Mouse (Mus musculus) hindbrain, embryonic 11.5 days (tissue): Measurements from ENCODE around the gene Tmem8. TPM values are rescaled to one million over a fixed set of nuclear protein-coding genes. Genes with fewer than 3 reads are reported as not detected.
A peak's percentile ranks its signal among the peaks of the same experiment; 100 is the strongest.
"Not testable (repeated sequence)": the region's sequence is repeated elsewhere in the genome, so short reads cannot be mapped to it uniquely, and the experiment has no call there.

Source experiments
- ATAC-seq: fragments of 200-750 bp; cut with Nextera tagmentation; 2 replicates; pipeline ENCODE4 v1.8.0; 2017; ENCODE audit warnings: mild to moderate bottlenecking, moderate TSS enrichment, moderate library complexity; ENCODE audit not compliant: low FRiP score
- DNase-seq: peaks from one replicate; pipeline ENCODE4 v3.0.0-alpha.2; 2015; ENCODE audit warnings: low spot score
- H3K27ac ChIP-seq: fragments of 300-500 bp; sonication (generic); 2 replicates; pipeline ENCODE4 v1.5.1; 2014; ENCODE audit warnings: mild to moderate bottlenecking, low read depth, low read length
- H3K27me3 ChIP-seq: fragments of 300-500 bp; sonication (generic); 2 replicates; pipeline ENCODE4 v1.6.1; 2014; ENCODE audit warnings: mild to moderate bottlenecking, low read length, moderate library complexity, mixed read lengths; ENCODE audit not compliant: control insufficient read depth, insufficient read depth
- H3K36me3 ChIP-seq: fragments of 300-500 bp; sonication (generic); 2 replicates; pipeline ENCODE4 v1.6.1; 2014; ENCODE audit warnings: mild to moderate bottlenecking, low read length, moderate library complexity, mixed read lengths; ENCODE audit not compliant: control insufficient read depth, insufficient read depth
- H3K4me1 ChIP-seq: fragments of 300-500 bp; sonication (generic); replicated peaks from 2 replicates; pipeline ENCODE4 v1.6.1; 2014; ENCODE audit warnings: low read length, mixed read lengths; ENCODE audit not compliant: control insufficient read depth, insufficient read depth
- H3K4me2 ChIP-seq: fragments of 300-500 bp; sonication (generic); replicated peaks from 2 replicates; pipeline ENCODE4 v1.6.1; 2014; ENCODE audit warnings: mild to moderate bottlenecking, low read depth, low read length
- H3K4me3 ChIP-seq: fragments of 300-500 bp; sonication (generic); 2 replicates; pipeline ENCODE4 v1.5.1; 2014; ENCODE audit warnings: low read depth, low read length
- H3K9ac ChIP-seq: fragments of 300-500 bp; sonication (generic); 2 replicates; pipeline ENCODE4 v1.6.1; 2014; ENCODE audit warnings: low read depth, low read length
- H3K9me3 ChIP-seq: fragments of 300-500 bp; sonication (generic); 2 replicates; pipeline ENCODE4 v1.6.1; 2016; ENCODE audit warnings: low read length; ENCODE audit not compliant: control insufficient read depth
- WGBS: fragments of 180-500 bp; shearing (Covaris S2); extraction: QIAGEN DNeasy Blood & Tissue Kit; methylation state at CpG from one replicate; pipeline ENCODE4 v1.1.7; 2014; 5-methylcytosine and 5-hydroxymethylcytosine counted together
- polyA plus RNA-seq: library from polyadenylated mRNA; unstranded; fragments of >200 nt; fragmentation: Nextera tagmentation; extraction: Ambion mirVana; gene quantifications from 2 replicates; pipeline ENCODE4 v1.2.1, GENCODE M21; 2014

Tmem8 gene
- polyA plus RNA-seq, 1 experiment from 2014 or later: 1.1 TPM

- H3K4me3 ChIP-seq: no peak overlapping the region
- H3K9me3 ChIP-seq: no peaks in the 10 kb centered on the region
- no peaks in the 10 kb centered on the region for H3K36me3 ChIP-seq
- no peak overlapping the region for H3K9ac ChIP-seq
- no peaks in the 10 kb centered on the region for H3K27me3 ChIP-seq
- ATAC-seq (no peak), DNase-seq (no peak)
- no peak overlapping the region for H3K27ac ChIP-seq
- 81% methylated on average over 2 of the region's 2 CpGs for WGBS
- no peaks in the 10 kb centered on the region for H3K4me1 ChIP-seq
- H3K4me2 ChIP-seq: no peak overlapping the region
Measured at GRCm38 (mm10) chr17:26078851-26079250, 34.2 kb upstream of the Tmem8 start.

DNA sequence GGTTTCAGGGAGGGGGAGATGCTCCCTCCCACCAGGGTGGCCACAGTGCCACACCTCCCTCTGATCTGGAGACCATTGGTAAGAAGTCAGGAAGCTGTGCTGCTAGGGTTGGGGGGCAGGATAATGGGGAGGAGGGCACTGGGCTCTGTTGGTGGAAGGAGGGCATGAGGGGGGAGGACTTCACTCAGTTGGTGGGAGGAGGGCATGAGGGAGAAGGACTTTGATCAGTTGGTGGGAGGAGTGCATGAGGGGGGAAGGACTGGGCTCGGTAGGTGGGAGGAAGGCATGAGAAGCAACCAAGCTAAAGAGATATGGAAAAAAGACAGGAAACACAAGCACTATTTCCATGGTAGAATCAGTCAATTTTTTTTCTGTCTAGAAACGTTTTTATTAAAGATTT lies 32.2 kb upstream of the Tmem8 start:
- 50% methylated on average over 2 of the region's 2 CpGs for WGBS

GRCm38 (mm10) chr17:26087059-26087564 lies 26.0 kb upstream of the Tmem8 start:
- ATAC-seq (no peak), DNase-seq (no peak)
- no peak overlapping the region for H3K4me3 ChIP-seq
- H3K9me3 ChIP-seq: no peaks in the 10 kb centered on the region
- no peaks in the 10 kb centered on the region for H3K36me3 ChIP-seq
- 90% methylated on average over 9 of the region's 9 CpGs for WGBS
- H3K9ac ChIP-seq: no peak overlapping the region
- no peak overlapping the region for H3K27ac ChIP-seq
- no peaks in the 10 kb centered on the region for H3K27me3 ChIP-seq
- H3K4me1 ChIP-seq: no peaks in the 10 kb centered on the region
- H3K4me2 ChIP-seq: no peak overlapping the region

More for the DNA sequence above, 32.2 kb upstream of the Tmem8 start:
- no peak for DNase-seq
- H3K9ac ChIP-seq: no peak overlapping the region
- H3K36me3 ChIP-seq: no peaks in the 10 kb centered on the region
- no peak overlapping the region for H3K4me3 ChIP-seq
- H3K9me3 ChIP-seq: no peaks in the 10 kb centered on the region
- no peaks in the 10 kb centered on the region for H3K4me1 ChIP-seq
- no peak overlapping the region for H3K4me2 ChIP-seq
- ATAC-seq: no peak
- no peaks in the 10 kb centered on the region for H3K27me3 ChIP-seq
- no peak overlapping the region for H3K27ac ChIP-seq

- ATAC-seq: peak; percentile 82
- 2% methylated on average over 32 of the region's 32 CpGs for WGBS
- no peaks in the 10 kb centered on the region for H3K9me3 ChIP-seq
- H3K4me2 ChIP-seq: peak within 1 kb of the TSS; percentile 88
- peak; percentile 94 for DNase-seq
- H3K27ac ChIP-seq: peak within 1 kb of the TSS; percentile 47
- peak within 1 kb of the TSS; percentile 75 for H3K9ac ChIP-seq
- H3K36me3 ChIP-seq: no peaks in the 10 kb centered on the region
- H3K4me1 ChIP-seq: no peaks in the 10 kb centered on the region
- H3K27me3 ChIP-seq: no peaks in the 10 kb centered on the region
- H3K4me3 ChIP-seq: peak within 1 kb of the TSS; percentile 55
Measured at GRCm38 (mm10) chr17:26089905-26090632, 23.0 kb upstream of the Tmem8 start, which contains the start of gene Decr2. Gene Decr2 (minus strand): TSS chr17:26090337.

DNA sequence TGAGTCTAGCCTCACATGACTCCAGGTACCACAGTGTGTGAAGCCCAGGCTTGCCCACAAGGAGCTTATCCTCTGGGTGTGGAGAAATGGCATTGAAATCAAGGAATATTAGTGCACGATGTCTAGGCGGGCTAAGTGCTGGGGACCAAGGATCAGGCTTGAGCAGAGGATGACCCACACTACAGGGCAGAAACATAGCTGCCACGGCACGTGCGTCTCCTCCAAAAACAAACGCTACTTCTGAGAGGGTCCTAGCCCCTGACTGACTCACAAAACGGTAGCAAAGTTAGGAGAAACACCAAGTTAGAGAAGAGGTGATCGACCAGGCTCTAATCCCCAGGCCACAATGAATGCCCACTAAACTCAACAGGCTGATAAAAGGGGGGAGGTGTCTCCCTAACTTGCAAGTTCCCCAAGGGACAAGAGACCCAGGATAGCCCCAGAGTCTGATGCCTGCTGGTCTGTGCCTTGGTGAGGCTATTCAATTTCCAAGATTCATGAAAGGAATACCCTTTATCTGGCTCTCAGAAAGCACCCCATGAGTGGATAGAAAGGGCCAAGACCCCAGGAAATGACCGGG lies 18.5 kb upstream of the Tmem8 start:
- ATAC-seq (no peak; the same call in 1 of the 2 replicates), DNase-seq (no peak)
- WGBS: 30% methylated on average over 9 of the region's 9 CpGs
- no peaks in the 10 kb centered on the region for H3K9me3 ChIP-seq
- H3K36me3 ChIP-seq: no peaks in the 10 kb centered on the region
- no peaks in the 10 kb centered on the region for H3K4me1 ChIP-seq
- peak overlapping the region; percentile 59 for H3K4me3 ChIP-seq
- peak overlapping the region; percentile 83 for H3K4me2 ChIP-seq
- H3K9ac ChIP-seq: peak overlapping the region; percentile 84
- no peaks in the 10 kb centered on the region for H3K27me3 ChIP-seq
- H3K27ac ChIP-seq: peak overlapping the region; percentile 51

- H3K4me3 ChIP-seq: peak within 1 kb of the TSS; percentile 59
- no peaks in the 10 kb centered on the region for H3K4me1 ChIP-seq
- peak within 1 kb of the TSS; percentile 84 for H3K9ac ChIP-seq
- no peaks in the 10 kb centered on the region for H3K36me3 ChIP-seq
- peak; percentile 72 for ATAC-seq
- H3K4me2 ChIP-seq: peak within 1 kb of the TSS; percentile 83
- H3K9me3 ChIP-seq: no peaks in the 10 kb centered on the region
- whole genome bisulfite sequencing: 4% methylated on average over 47 of the region's 47 CpGs
- H3K27ac ChIP-seq: peak within 1 kb of the TSS; percentile 51
- H3K27me3 ChIP-seq: no peaks in the 10 kb centered on the region
- DNase-seq: peak; percentile 80
Measured at GRCm38 (mm10) chr17:26095121-26095740, 17.9 kb upstream of the Tmem8 start, which contains the start of gene Nme4. Gene Nme4 (minus strand): TSS chr17:26095602.

DNA sequence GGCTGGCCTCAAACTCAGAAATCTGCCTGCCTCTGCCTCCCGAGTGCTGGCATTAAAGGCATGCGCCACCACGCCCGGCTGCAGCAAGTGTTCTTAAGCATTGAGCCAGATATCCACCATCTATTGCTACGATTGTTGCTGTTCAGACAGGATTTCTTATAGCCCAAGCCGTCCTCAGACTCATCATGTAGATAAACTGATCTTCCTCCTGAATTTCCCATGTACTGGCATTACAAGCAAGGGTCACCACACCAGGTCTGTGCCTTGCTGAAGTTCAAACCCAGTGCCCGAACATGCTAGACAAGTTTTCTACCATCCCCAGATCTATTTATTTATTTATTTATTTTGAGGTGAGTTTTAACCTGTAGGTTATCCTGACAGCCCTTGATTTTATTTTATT lies 14.6 kb upstream of the Tmem8 start:
- Histone ChIP-seq H3K27me3 (no peaks in the 10 kb centered on the region), H3K9me3 (no peaks in the 10 kb centered on the region), H3K36me3 (no peaks in the 10 kb centered on the region), H3K4me2 (no peak overlapping the region), H3K9ac (no peak overlapping the region), H3K27ac (no peak overlapping the region), H3K4me3 (no peak overlapping the region), H3K4me1 (no peaks in the 10 kb centered on the region)
- no peak for ATAC-seq
- DNase-seq: no peak
- 92% methylated on average over 7 of the region's 7 CpGs for WGBS

GRCm38 (mm10) chr17:26099316-26099715 lies 13.8 kb upstream of the Tmem8 start:
- H3K36me3 ChIP-seq, H3K4me1 ChIP-seq, H3K4me2 ChIP-seq, H3K27ac ChIP-seq, DNase-seq, H3K9me3 ChIP-seq, H3K27me3 ChIP-seq, ATAC-seq, H3K9ac ChIP-seq, H3K4me3 ChIP-seq: not testable (repeated sequence)
- 57% methylated on average over 3 of the region's 3 CpGs for WGBS
